Mouse (Mus musculus) right cerebral cortex, postnatal 10 days (tissue): ENCODE data around the gene Agr2.

ENCODE experiments used
- DNase-seq, 2 experiments: peaks; one replicate each; pipeline ENCODE4 v3.0.0; 2021; ENCODE audit warnings: low spot score in 2 of 2

The Agr2 gene

GRCm38 (mm10) chr12:36026126-36026525 lies 33.4 kb downstream of the Agr2 start:
- no peak for DNase-seq

GRCm38 (mm10) chr12:36027171-36027570 lies 34.5 kb downstream of the Agr2 start:
- no peak for DNase-seq

- peak; percentile 62 to 64 for DNase-seq
These were observed 36.4 kb downstream of the Agr2 start for GRCm38 (mm10) chr12:36028968-36029645.

- no peak for DNase-seq
These were observed 37.0 kb downstream of the Agr2 start for GRCm38 (mm10) chr12:36029687-36030086.

GRCm38 (mm10) chr12:36030660-36031363 lies 38.1 kb downstream of the Agr2 start:
- no peak for DNase-seq

GRCm38 (mm10) chr12:36032419-36032818 lies 39.7 kb downstream of the Agr2 start:
- DNase-seq: no peak

GRCm38 (mm10) chr12:36035501-36035900 lies 42.8 kb downstream of the Agr2 start:
- no peak for DNase-seq

- no peak for DNase-seq
These were observed 43.4 kb downstream of the Agr2 start for GRCm38 (mm10) chr12:36036121-36036520.

- DNase-seq: no peak
These were observed 44.1 kb downstream of the Agr2 start for GRCm38 (mm10) chr12:36036776-36037175.

GRCm38 (mm10) chr12:36039541-36040084 lies 46.9 kb downstream of the Agr2 start:
- DNase-seq: no peak

- no peak for DNase-seq
These were observed 48.0 kb downstream of the Agr2 start for GRCm38 (mm10) chr12:36040571-36041280.

- DNase-seq: no peak
These were observed 48.5 kb downstream of the Agr2 start for GRCm38 (mm10) chr12:36041281-36041589.

GRCm38 (mm10) chr12:36041703-36042347 lies 49.1 kb downstream of the Agr2 start:
- DNase-seq: peak; percentile 62 to 70

GRCm38 (mm10) chr12:36042348-36042778 lies 49.7 kb downstream of the Agr2 start, which contains the start of gene Tspan13:
Tspan13 (minus strand) TSS chr12:36042500.
- DNase-seq: peak; percentile 94 to 95

GRCm38 (mm10) chr12:36044691-36045090 lies 52.0 kb downstream of the Agr2 start:
- no peak for DNase-seq

- DNase-seq: no peak
These were observed 53.5 kb downstream of the Agr2 start for GRCm38 (mm10) chr12:36046196-36046595.

GRCm38 (mm10) chr12:36047593-36047992 lies 54.9 kb downstream of the Agr2 start:
- no peak for DNase-seq

- DNase-seq: no peak
These were observed 57.6 kb downstream of the Agr2 start for GRCm38 (mm10) chr12:36050276-36050675.
